ENCODE assay signal across 22 mouse cellular contexts in genomic region chr5:28370836-28371235, GRCm38 (mm10).
"Had no signal": no experiment of that assay in that cellular context is flagged by ENCODE, and none has a peak within 500 bp of the region (broad histone marks: within the 10 kb centered on the region; RNA-seq: fewer than 3 reads in every experiment).

No protein-coding gene starts in this region.

- H3K4me2 ChIP-seq: intestine, embryonic 15.5 days; kidney, embryonic 15.5 days; limb, embryonic 12.5 days; limb, embryonic 15.5 days; liver, embryonic 11.5 days; midbrain, embryonic 12.5 days; midbrain, embryonic 15.5 days; neural tube, embryonic 13.5 days; stomach, embryonic 15.5 days had no signal

- H3K27ac ChIP-seq: intestine, embryonic 15.5 days; kidney, embryonic 15.5 days; left cerebral cortex, adult 2 months; limb, embryonic 12.5 days; limb, embryonic 15.5 days; liver, embryonic 14.5 days; midbrain, embryonic 12.5 days; midbrain, embryonic 15.5 days; neural tube, embryonic 13.5 days; stomach, embryonic 15.5 days had no signal

- H3K27me3 ChIP-seq: intestine, embryonic 15.5 days; kidney, embryonic 15.5 days; limb, embryonic 12.5 days; limb, embryonic 15.5 days; midbrain, embryonic 12.5 days; midbrain, embryonic 15.5 days; neural tube, embryonic 13.5 days; stomach, embryonic 15.5 days had no signal

- DNase-seq: kidney, adult 11 months; kidney, adult 8-10 months; kidney, postnatal 10 days; kidney, postnatal 36 days; layer of hippocampus, postnatal 36 days; left cerebral cortex, postnatal 4 days; liver, postnatal 0 days; retina, postnatal 1 day; right cerebral cortex, postnatal 25 days; spleen, adult 18-20 months; thymus, postnatal 25 days had no signal

- ATAC-seq: intestine, embryonic 15.5 days; liver, postnatal 0 days; midbrain, embryonic 15.5 days had no signal

- H3K4me3 ChIP-seq: intestine, embryonic 15.5 days; kidney, embryonic 15.5 days; left cerebral cortex, adult 2 months; limb, embryonic 12.5 days; limb, embryonic 15.5 days; midbrain, embryonic 12.5 days; midbrain, embryonic 15.5 days; neural tube, embryonic 13.5 days; stomach, embryonic 15.5 days had no signal

- H3K9me3 ChIP-seq: intestine, embryonic 15.5 days; kidney, embryonic 15.5 days; limb, embryonic 12.5 days; limb, embryonic 15.5 days; midbrain, embryonic 12.5 days; midbrain, embryonic 15.5 days; neural tube, embryonic 13.5 days; stomach, embryonic 15.5 days had no signal

- H3K9ac ChIP-seq: intestine, embryonic 15.5 days; kidney, embryonic 15.5 days; limb, embryonic 12.5 days; limb, embryonic 15.5 days; liver, embryonic 14.5 days; liver, postnatal 0 days; midbrain, embryonic 12.5 days; midbrain, embryonic 15.5 days; neural tube, embryonic 13.5 days; stomach, embryonic 15.5 days had no signal

- H3K4me1 ChIP-seq: intestine, embryonic 15.5 days; kidney, embryonic 15.5 days; limb, embryonic 12.5 days; stomach, embryonic 15.5 days had no signal
